Mouse (Mus musculus): Measurements from ENCODE around the gene Reep1.
"Not testable (repeated sequence)": the region's sequence is repeated elsewhere in the genome, so short reads cannot be mapped to it uniquely, and the experiment has no call there.

Gene Reep1

GRCm38 (mm10) chr6:71839815-71840214 lies 132.5 kb downstream of the Reep1 start:
- in situ Hi-C loops (cut with MseI, MboI) = no loop called here

- in situ Hi-C loops (cut with MseI, MboI) = no loop called here
Measured at GRCm38 (mm10) chr6:71840597-71841290, 133.4 kb downstream of the Reep1 start.

DNA sequence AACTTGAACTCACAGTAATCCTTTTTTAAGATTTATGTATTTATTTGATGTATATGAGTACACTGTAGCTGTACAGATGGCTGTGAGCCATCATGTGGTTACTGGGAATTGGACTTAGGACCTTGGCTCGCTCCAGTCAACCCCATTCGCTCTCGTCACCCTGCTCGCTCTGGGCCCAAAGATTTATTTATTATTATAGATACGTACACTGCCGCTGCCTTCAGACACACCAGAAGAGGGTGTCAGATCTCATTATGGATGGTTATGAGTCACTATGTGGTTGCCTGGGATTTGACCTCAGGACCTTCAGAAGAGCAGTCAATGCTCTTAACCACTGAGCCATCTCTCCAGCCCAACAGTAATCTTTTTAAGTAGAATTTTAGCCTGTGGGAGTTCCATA lies 139.5 kb downstream of the Reep1 start:
- in situ Hi-C loops (cut with MseI, MboI) = not testable (repeated sequence)
